Mouse (Mus musculus) megakaryocyte, adult 5-6 weeks (primary cell): ENCODE measurements around the gene Izumo1r. TPM values are rescaled to one million over a fixed set of nuclear protein-coding genes. Genes with fewer than 3 reads are reported as not detected.
"Not testable (repeated sequence)": the region's sequence is repeated elsewhere in the genome, so short reads cannot be mapped to it uniquely, and the experiment has no call there.

Experiments used
- ATAC-seq: 2 replicates; pipeline ENCODE4 v1.8.0; 2016; ENCODE audit warnings: mild to moderate bottlenecking, inconsistent platforms; ENCODE audit not compliant: poor library complexity, severe bottlenecking
- total RNA-seq, 2 experiments: library from RNA; stranded (forward) in 1 of 2; stranded (reverse) in 1 of 2; fragments of 153-499, 151-499 nt in 1 of 2; fragments of 221-1000, 200-1000 nt in 1 of 2; gene quantifications; 2 replicates each; pipeline versions ENCODE4 v1.2.3 to v1.2.4; 2015 to 2017

Izumo1r gene
- total RNA-seq, 2 experiments from 2014 or later, result 0.48 TPM; not detected in 1

- ATAC-seq, result no peak
Observed at GRCm38 (mm10) chr9:14905956-14906355, 2.2 kb upstream of the Izumo1r start.

- no peak for ATAC-seq
Observed at GRCm38 (mm10) chr9:14904741-14905475, 1.2 kb upstream of the Izumo1r start.

DNA sequence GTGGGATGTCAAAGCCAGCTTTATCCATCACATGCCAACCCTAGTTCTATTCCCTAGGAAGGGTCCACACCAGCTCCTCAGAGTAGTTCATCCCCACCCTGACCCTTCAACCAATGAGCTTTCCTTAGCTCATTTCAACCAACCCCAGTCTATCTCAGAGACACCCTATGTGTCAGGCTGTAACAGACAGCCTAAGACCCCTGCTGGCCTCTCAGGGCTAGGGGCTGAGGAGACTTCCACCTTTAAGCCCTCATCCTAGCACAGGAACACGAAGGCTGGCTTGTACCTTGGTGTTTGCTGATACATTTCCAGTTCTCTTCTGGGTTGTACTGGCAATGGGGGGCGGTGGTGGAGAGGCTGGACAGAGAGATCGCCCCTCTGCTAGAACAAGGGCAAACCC lies 743 bp downstream of the Izumo1r start:
- ATAC-seq, result no peak

GRCm38 (mm10) chr9:14902416-14902815 lies 1.3 kb downstream of the Izumo1r start:
- ATAC-seq, result no peak

DNA sequence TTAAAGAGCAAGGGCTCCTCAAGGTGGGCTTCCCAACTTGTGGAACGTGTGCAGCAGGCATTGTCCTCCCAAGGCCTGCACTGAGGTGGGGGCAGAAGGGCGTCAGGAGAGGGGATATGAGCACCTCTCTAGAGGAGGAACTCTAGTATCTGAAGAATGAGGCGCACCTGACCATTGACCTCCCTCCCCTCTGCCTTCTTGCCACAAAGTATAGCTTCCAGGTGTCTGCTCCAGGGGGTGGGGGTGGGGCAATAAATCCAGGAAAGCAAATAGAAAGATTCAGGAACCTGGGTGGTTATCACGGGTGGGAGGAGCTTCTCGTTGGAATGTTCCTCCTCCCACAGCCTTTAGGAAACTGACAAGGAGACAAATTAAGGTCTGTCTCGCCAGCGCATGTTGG lies 2.0 kb downstream of the Izumo1r start:
- ATAC-seq, result no peak

- no peak for ATAC-seq
Observed at GRCm38 (mm10) chr9:14897102-14897501, 6.6 kb downstream of the Izumo1r start.

GRCm38 (mm10) chr9:14895237-14895835 lies 8.4 kb downstream of the Izumo1r start:
- ATAC-seq, result no peak

DNA sequence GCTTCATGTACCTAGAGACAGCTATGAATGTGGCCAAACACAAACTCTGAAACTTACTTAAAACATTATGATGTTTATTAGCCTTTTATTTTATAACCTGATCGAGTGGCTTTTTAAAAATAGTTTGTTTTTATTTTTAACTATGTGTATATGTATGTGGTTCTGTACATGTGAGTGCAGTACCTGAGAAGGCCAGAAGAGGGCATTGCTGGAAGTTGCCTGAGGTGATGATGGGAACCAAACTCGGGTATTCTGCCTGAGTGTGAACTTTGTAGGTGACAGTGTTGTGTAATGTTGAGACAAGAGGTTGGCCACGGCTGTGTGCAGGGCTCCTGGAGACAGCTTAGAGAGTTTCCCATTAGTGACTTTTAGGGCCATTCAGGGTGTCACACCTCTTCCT lies 9.1 kb downstream of the Izumo1r start:
- ATAC-seq, result no peak

- peak; percentile 89 for ATAC-seq
Observed at GRCm38 (mm10) chr9:14893388-14893787, 10.4 kb downstream of the Izumo1r start.

- no peak for ATAC-seq
Observed at GRCm38 (mm10) chr9:14891891-14892290, 11.9 kb downstream of the Izumo1r start.

DNA sequence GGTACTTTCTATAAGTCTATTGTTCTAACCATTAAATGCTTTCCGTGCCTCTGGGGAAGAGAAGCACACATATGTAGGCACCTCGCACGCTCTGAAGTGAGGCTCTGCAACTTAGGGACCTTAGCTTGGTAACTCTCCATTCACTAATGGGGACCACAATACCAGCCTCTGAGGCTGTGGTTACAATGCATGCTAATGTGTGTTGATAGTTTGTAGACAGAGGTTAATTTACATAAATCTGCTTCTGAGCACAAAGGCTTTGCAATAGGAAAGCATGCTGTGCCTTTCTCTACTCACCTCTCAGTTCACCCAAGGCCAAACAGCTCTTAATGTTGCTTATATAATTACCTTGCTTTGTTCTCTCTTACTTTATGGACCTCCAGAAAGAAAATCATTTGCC lies 13.1 kb downstream of the Izumo1r start:
- ATAC-seq, result no peak

GRCm38 (mm10) chr9:14888671-14889070 lies 15.1 kb downstream of the Izumo1r start:
- ATAC-seq, result no peak

GRCm38 (mm10) chr9:14887787-14888382 lies 15.9 kb downstream of the Izumo1r start:
- no peak for ATAC-seq

DNA sequence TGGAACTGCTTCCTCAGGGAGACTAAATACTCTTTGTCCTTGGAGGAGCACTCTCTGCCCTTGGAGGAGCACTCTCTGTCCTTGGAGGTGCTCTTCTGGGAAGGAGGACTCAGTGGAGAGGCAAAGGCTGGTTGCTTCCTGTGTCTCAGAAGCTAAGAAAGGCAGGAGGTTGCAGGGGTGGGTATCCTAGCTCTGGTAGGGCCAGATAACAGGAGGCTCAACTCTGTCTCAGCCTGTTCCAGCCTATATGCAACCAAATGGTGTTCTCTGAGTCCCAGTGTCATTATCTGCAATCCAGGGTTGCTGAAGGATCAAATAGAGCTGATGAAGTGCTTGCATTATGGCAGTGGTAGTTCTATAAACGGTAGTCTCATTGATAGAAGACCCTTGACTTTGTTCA lies 17.8 kb downstream of the Izumo1r start:
- no peak for ATAC-seq

GRCm38 (mm10) chr9:14885151-14885550 lies 18.6 kb downstream of the Izumo1r start:
- ATAC-seq, result peak; percentile 47; the same call in 1 of the 2 replicates

DNA sequence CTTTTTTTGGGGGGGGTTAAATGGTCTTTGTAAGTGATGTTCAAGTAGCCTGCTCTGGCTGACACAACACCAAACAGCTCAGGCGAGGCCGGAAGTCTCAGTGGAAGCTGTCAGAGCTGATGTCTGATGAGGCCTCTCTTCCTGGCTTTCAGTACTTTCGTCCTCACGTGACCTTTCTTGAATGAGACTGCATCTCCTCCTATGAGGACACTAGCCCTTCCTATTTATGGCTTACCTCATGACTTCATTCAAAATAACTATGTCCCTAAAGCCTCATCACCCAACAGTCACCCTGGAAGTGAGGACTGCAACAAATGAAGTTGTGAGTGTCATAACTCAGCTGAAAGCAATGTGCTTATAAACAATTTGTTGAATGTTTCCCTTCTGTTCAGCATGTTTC lies 19.1 kb downstream of the Izumo1r start:
- ATAC-seq, result peak; percentile 33

DNA sequence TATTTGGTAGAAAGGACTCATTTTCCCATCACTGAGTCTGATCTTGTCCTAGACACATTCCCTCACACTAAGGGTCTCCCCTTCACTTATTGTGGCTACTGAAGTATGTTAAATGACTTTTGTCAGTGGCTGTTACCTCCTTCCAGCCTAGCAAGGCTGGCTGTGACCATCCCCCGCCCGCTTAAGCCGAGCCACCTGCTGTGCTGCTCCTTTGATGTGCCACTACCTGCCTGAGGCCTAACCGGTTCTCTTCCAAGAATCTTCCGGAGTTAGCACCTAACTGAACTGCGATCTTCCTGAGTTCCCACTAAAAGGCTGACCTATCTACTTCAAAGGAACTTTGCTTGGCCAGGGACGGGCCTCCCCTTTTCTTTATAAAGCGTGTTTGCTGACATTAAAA lies 27.2 kb downstream of the Izumo1r start:
- not testable (repeated sequence) for ATAC-seq

GRCm38 (mm10) chr9:14875743-14876507 lies 27.8 kb downstream of the Izumo1r start:
- ATAC-seq, result no peak

DNA sequence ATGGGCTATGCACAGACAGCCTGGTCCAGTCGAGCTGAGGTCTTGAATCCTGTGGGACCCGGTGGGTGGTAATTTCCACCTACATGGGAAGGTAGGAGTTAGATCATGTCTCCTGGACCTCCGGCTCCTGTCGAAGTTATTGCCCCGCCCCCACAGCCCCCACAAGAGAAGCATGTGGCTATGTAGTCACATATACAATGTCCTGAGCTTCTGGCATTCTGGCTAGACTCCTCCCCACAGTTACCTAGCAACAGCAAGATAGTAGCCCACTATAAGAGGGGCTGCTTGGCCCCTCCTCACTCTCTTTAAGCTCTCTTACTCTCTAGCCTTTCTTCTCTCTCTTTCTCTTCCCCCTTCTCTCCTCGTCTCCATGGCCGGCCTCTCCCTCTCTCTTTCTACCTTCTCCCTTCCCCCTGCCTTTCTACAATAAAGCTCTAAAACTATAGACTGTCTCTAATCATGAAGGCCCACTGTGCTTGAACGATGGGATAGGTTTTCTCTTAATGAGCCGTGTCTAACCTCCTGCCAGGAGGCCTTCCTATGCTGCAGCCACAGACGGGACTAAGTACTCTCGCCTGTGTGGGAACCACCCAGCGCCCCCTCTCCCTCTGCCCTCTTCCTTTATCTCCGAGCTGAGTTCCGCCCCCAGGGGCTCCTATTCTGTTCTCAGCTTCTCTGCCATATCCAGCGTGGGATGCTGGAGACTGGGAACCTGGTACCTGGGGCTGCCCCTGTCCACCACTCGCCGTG lies 31.4 kb downstream of the Izumo1r start:
- ATAC-seq, result no peak

GRCm38 (mm10) chr9:14871536-14871935 lies 32.2 kb downstream of the Izumo1r start:
- no peak for ATAC-seq

GRCm38 (mm10) chr9:14870802-14871201 lies 32.9 kb downstream of the Izumo1r start:
- no peak for ATAC-seq
